Mouse (Mus musculus): Measurements from ENCODE around the gene Becn1. TPM values are rescaled to one million over a fixed set of nuclear protein-coding genes. Genes with fewer than 3 reads are reported as not detected.

Becn1 gene
- polyA plus RNA-seq, 2 experiments = 60.5 to 86.2 TPM

DNA sequence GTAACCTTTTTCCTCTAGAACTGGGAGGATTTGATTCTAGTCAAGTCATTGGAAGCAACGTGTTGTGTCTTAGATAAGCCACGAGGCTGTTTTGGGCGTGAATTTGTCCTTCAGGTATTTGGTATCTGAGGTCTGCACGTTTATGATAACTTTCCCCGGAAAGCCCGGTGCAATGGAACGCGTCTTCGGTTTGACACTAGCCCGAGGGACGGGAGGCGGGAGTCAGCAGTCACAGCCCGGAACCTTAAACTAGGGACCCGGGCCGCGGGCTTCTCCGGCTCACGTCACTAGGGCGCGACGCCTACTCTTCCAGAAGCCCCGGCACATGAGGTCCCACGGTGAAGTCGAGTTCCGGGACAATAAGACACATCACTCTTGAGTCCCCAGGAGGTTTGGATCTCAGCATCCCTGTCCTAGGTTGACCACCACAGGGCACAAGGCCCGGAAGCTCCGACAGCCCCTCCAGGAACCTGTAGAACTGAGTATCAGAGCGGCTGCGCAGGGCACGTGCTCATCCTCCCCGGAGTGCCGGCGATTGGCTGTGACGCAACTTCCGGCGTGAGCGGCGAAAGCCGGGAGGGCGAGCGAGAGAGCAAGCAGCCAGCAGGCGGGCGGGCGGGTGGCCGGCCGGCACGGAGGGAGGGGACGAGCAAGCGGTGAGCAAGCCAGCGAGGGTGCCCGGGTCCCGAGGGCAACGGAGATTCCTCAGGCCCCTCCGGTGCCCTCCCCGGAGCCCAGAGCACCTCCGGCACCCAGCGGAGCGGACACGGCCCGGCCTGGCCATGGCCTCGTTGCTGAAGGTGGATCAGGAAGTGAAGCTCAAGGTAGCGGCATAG is 13.8 kb upstream of the Becn1 start, which contains the start of gene Psme3:
Gene Psme3 (plus strand): TSS at position 549 of the 836 bp plus-strand sequence.
- Histone ChIP-seq H3K9me3 (ENCODE audit: control insufficient read depth, low read length) (no peaks in the 10 kb centered on the region), H3K27ac (peak within 1 kb of the TSS; percentile 99), H3K9ac (replicated peaks) (peak within 1 kb of the TSS; percentile 88), H3K4me3 (ENCODE audit: insufficient read depth in 1 of 2, low read depth in 2 of 2, low read length in 2 of 2) (peak within 1 kb of the TSS; percentile 78 to 80), H3K4me1 (replicated peaks; ENCODE audit: control insufficient read depth in 2 of 2, insufficient read depth in 2 of 2, low read length in 1 of 2) (peaks cover 23 to 27% of the 10 kb centered on the region in 2 experiments), H3K27me3 (ENCODE audit: control insufficient read depth, insufficient read depth, low read length) (no peaks in the 10 kb centered on the region), H3K36me3 (replicated peaks; ENCODE audit: control insufficient read depth, insufficient read depth, low read depth) (peaks cover 35% of the 10 kb centered on the region), H3K4me2 (ENCODE audit: low read depth) (peak within 1 kb of the TSS; percentile 97)
- ATAC-seq (ENCODE audit: insufficient read depth) (peak; percentile 90), DNase-seq (ENCODE audit: low read depth in 3 of 3, low spot score in 3 of 3) (peak; percentile 96 to 98 (median 98))
- WGBS (ENCODE audit: insufficient replicate concordance) = under 1% methylated on average over 62 of the region's 62 CpGs
- peak; percentile 22; the same call in 1 of the 2 replicates for TF ChIP-seq CTCF (IDR thresholded peaks at IDR 0.05; ENCODE audit: low read depth)
- peak; percentile 99 for TF ChIP-seq EP300 (IDR thresholded peaks at IDR 0.05; ENCODE audit: low read depth)

DNA sequence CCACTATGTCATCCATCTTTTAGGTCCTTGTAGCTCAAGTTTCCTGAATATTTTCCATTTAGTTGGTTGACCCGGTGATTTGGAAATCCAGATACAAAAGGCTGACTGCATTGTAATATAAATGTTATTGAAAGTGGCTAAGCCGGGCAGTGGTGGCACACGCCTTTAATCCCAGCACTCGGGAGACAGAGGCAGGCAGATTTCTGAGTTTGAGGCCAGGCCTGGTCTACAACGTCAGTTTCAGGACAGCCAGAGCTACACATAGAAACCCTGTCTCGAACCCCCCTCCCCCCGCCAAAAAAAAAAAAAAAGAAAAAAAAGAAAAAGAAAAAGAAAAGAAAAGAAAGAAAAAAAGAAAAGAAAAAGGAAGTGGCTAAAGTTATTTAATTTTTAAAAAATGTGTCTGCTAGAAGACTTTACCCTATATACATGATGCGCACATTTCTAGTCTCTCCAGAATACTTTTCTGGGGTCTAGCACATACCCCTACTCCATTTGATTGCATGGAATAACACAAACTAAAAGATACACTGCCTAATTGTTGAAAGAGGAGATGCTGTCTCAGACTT is 13.1 kb upstream of the Becn1 start:
- DNase-seq (ENCODE audit: low read depth in 3 of 3, low spot score in 3 of 3) (no peak), ATAC-seq (ENCODE audit: insufficient read depth) (no peak)
- TF ChIP-seq EP300 (IDR thresholded peaks at IDR 0.05; ENCODE audit: low read depth) (no peak), CTCF (IDR thresholded peaks at IDR 0.05; ENCODE audit: low read depth) (no peak)
- Histone ChIP-seq H3K4me2 (ENCODE audit: low read depth) (peak overlapping the region; percentile 97), H3K9me3 (ENCODE audit: control insufficient read depth, low read length) (no peaks in the 10 kb centered on the region), H3K9ac (replicated peaks) (peak overlapping the region; percentile 88), H3K4me1 (replicated peaks; ENCODE audit: control insufficient read depth in 2 of 2, insufficient read depth in 2 of 2, low read length in 1 of 2) (peaks cover 23 to 27% of the 10 kb centered on the region in 2 experiments), H3K4me3 (ENCODE audit: insufficient read depth in 1 of 2, low read depth in 2 of 2, low read length in 2 of 2) (peak overlapping the region in 1 of 2 experiments; percentile 80; a peak in 3 of 4 replicates), H3K27ac (peak overlapping the region; percentile 99), H3K36me3 (replicated peaks; ENCODE audit: control insufficient read depth, insufficient read depth, low read depth) (peaks cover 28% of the 10 kb centered on the region), H3K27me3 (ENCODE audit: control insufficient read depth, insufficient read depth, low read length) (no peaks in the 10 kb centered on the region)
- 53% methylated on average over 8 of the region's 8 CpGs for WGBS (ENCODE audit: insufficient replicate concordance)

DNA sequence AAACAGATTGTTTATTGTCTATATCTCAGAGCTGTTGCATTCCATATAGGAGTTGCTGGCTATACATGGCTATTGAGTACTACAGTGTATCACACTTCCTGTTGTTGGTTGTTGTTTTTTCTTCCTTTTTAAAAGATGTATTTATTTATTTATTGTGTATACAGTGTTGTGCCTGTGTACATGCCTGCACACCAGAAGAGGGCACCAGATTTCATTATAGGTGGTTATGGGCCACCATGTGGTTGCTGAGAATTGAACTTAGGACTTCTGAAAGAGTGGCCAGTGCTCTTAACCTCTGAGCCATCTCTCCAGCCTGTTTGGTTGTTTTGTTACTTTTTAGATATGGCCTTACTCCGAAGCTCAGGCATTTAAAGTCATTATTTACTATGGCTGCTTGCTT is 12.5 kb upstream of the Becn1 start:
- WGBS (ENCODE audit: insufficient replicate concordance) = 92% methylated on average over 1 of the region's 1 CpGs
- H3K9me3 ChIP-seq (ENCODE audit: control insufficient read depth, low read length) = no peaks in the 10 kb centered on the region
- no peaks in the 10 kb centered on the region for H3K27me3 ChIP-seq (ENCODE audit: control insufficient read depth, insufficient read depth, low read length)
- TF ChIP-seq EP300 (IDR thresholded peaks at IDR 0.05; ENCODE audit: low read depth) (no peak), CTCF (IDR thresholded peaks at IDR 0.05; ENCODE audit: low read depth) (peak; percentile 44)
- H3K4me1 ChIP-seq (replicated peaks; ENCODE audit: control insufficient read depth in 2 of 2, insufficient read depth in 2 of 2, low read length in 1 of 2) = peaks cover 23 to 27% of the 10 kb centered on the region in 2 experiments
- peaks cover 22% of the 10 kb centered on the region for H3K36me3 ChIP-seq (replicated peaks; ENCODE audit: control insufficient read depth, insufficient read depth, low read depth)
- peak overlapping the region; percentile 97 for H3K4me2 ChIP-seq (ENCODE audit: low read depth)
- DNase-seq (ENCODE audit: low read depth in 3 of 3, low spot score in 3 of 3) (no peak), ATAC-seq (ENCODE audit: insufficient read depth) (no peak)
- H3K9ac ChIP-seq (replicated peaks) = peak overlapping the region; percentile 45
- no peak overlapping the region for H3K4me3 ChIP-seq (ENCODE audit: insufficient read depth in 1 of 2, low read depth in 2 of 2, low read length in 2 of 2)
- peak overlapping the region; percentile 99 for H3K27ac ChIP-seq

DNA sequence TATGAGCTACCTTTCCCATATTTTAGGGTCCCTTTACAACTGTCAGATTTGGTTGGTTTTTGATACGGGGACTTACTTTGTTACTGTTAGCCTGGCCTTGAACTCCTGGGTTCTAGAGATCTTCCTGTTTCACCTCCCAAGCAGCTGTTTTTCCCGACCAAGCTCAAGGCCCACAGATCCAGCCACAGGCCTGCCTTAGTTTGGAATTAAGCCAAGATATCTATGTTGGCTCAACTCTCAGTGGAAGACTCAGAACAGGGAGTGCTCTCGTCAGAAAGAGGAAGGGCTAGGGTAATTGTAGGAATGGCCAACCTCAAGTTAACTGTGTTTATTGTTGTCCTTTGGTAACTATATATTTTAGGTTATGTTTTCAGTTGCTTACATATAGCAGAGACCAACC is 10.1 kb upstream of the Becn1 start:
- Histone ChIP-seq H3K27me3 (ENCODE audit: control insufficient read depth, insufficient read depth, low read length) (no peaks in the 10 kb centered on the region), H3K4me3 (ENCODE audit: insufficient read depth in 1 of 2, low read depth in 2 of 2, low read length in 2 of 2) (no peak overlapping the region), H3K4me2 (ENCODE audit: low read depth) (no peak overlapping the region), H3K9me3 (ENCODE audit: control insufficient read depth, low read length) (no peaks in the 10 kb centered on the region), H3K9ac (replicated peaks) (no peak overlapping the region), H3K36me3 (replicated peaks; ENCODE audit: control insufficient read depth, insufficient read depth, low read depth) (no peaks in the 10 kb centered on the region; the same call in 1 of the 2 replicates), H3K4me1 (replicated peaks; ENCODE audit: control insufficient read depth in 2 of 2, insufficient read depth in 2 of 2, low read length in 1 of 2) (peaks cover 18 to 20% of the 10 kb centered on the region in 2 experiments), H3K27ac (no peak overlapping the region)
- no peak for ATAC-seq (ENCODE audit: insufficient read depth)
- WGBS (ENCODE audit: insufficient replicate concordance) = 55% methylated on average over 3 of the region's 3 CpGs
- no peak for DNase-seq (ENCODE audit: low read depth in 3 of 3, low spot score in 3 of 3)
- TF ChIP-seq CTCF (IDR thresholded peaks at IDR 0.05; ENCODE audit: low read depth) (no peak), EP300 (IDR thresholded peaks at IDR 0.05; ENCODE audit: low read depth) (no peak)

DNA sequence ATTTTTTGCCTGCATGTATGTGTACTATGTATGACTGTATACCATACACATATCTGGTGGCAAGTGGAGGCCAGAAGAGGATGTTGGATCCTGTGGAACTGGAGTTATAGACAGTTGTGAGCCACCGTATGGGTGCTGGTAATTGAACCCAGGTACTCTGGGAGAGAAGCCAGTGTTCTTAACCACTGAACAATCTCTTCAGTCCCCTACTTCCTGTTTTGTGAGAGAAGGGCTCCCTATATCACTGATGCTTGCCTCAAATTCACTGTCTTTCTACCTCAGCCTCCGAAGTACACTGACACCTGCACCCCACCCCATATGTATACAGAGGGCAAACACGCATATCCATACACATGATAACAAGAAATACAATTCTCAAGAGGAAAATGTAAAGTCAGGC is 9.0 kb upstream of the Becn1 start:
- Histone ChIP-seq H3K36me3 (replicated peaks; ENCODE audit: control insufficient read depth, insufficient read depth, low read depth) (no peaks in the 10 kb centered on the region), H3K9me3 (ENCODE audit: control insufficient read depth, low read length) (no peaks in the 10 kb centered on the region), H3K4me2 (ENCODE audit: low read depth) (no peak overlapping the region), H3K4me1 (replicated peaks; ENCODE audit: control insufficient read depth in 2 of 2, insufficient read depth in 2 of 2, low read length in 1 of 2) (peaks cover 18 to 20% of the 10 kb centered on the region in 2 experiments), H3K27ac (no peak overlapping the region), H3K27me3 (ENCODE audit: control insufficient read depth, insufficient read depth, low read length) (no peaks in the 10 kb centered on the region), H3K4me3 (ENCODE audit: insufficient read depth in 1 of 2, low read depth in 2 of 2, low read length in 2 of 2) (no peak overlapping the region), H3K9ac (replicated peaks) (no peak overlapping the region)
- no peak for TF ChIP-seq CTCF (IDR thresholded peaks at IDR 0.05; ENCODE audit: low read depth)
- no peak for TF ChIP-seq EP300 (IDR thresholded peaks at IDR 0.05; ENCODE audit: low read depth)
- WGBS (ENCODE audit: insufficient replicate concordance) = 57% methylated on average over 3 of the region's 3 CpGs
- no peak for ATAC-seq (ENCODE audit: insufficient read depth)
- no peak for DNase-seq (ENCODE audit: low read depth in 3 of 3, low spot score in 3 of 3)
